Mouse (Mus musculus) forebrain, embryonic 16.5 days (tissue): Measurements from ENCODE around the gene Asb4. TPM values are rescaled to one million over a fixed set of nuclear protein-coding genes. Genes with fewer than 3 reads are reported as not detected.

Source experiments
- ATAC-seq: fragments of 200-750 bp; cut with Nextera tagmentation; 2 replicates; pipeline ENCODE4 v1.8.0; 2017; ENCODE audit warnings: mild to moderate bottlenecking, moderate library complexity
- H3K27ac ChIP-seq: fragments of 300-500 bp; sonication (generic); 2 replicates; pipeline ENCODE4 v1.5.1; 2014; ENCODE audit warnings: low read length, control low read depth
- H3K27me3 ChIP-seq: fragments of 300-500 bp; sonication (generic); replicated peaks from 2 replicates; pipeline ENCODE4 v1.6.1; 2014; ENCODE audit warnings: low read length; ENCODE audit not compliant: control insufficient read depth, insufficient read depth
- H3K36me3 ChIP-seq: fragments of 300-500 bp; sonication (generic); 2 replicates; pipeline ENCODE4 v1.6.1; 2014; ENCODE audit not compliant: control insufficient read depth, insufficient read depth
- H3K4me1 ChIP-seq: fragments of 300-500 bp; sonication (generic); replicated peaks from 2 replicates; pipeline ENCODE4 v1.6.1; 2014; ENCODE audit warnings: low read length; ENCODE audit not compliant: control insufficient read depth, insufficient read depth
- H3K4me2 ChIP-seq: fragments of 300-500 bp; sonication (generic); 2 replicates; pipeline ENCODE4 v1.6.1; 2014; ENCODE audit warnings: mild to moderate bottlenecking, low read length, control low read depth
- H3K4me3 ChIP-seq: fragments of 300-500 bp; sonication (generic); replicated peaks from 2 replicates; pipeline ENCODE4 v1.5.1; 2014; ENCODE audit warnings: mild to moderate bottlenecking, low read length, control low read depth
- H3K9ac ChIP-seq: fragments of 300-500 bp; sonication (generic); replicated peaks from 2 replicates; pipeline ENCODE4 v1.6.1; 2014; ENCODE audit warnings: low read depth, low read length, control low read depth
- H3K9me3 ChIP-seq: fragments of 300-500 bp; sonication (generic); 2 replicates; pipeline ENCODE4 v1.6.1; 2016; ENCODE audit warnings: low read length; ENCODE audit not compliant: control insufficient read depth
- WGBS: fragments of 180-500 bp; shearing (Covaris S2); extraction: QIAGEN DNeasy Blood & Tissue Kit; methylation state at CpG from one replicate; pipeline ENCODE4 v1.1.7; 2014; 5-methylcytosine and 5-hydroxymethylcytosine counted together
- polyA plus RNA-seq: library from polyadenylated mRNA; unstranded; fragments of >200 nt; fragmentation: Nextera tagmentation; extraction: Ambion mirVana; gene quantifications from 2 replicates; pipeline ENCODE4 v1.2.1, GENCODE M21; 2015

Asb4 gene
- polyA plus RNA-seq, 1 experiment from 2014 or later: 16.4 TPM

- Histone ChIP-seq H3K27ac (no peak overlapping the region), H3K9ac (no peak overlapping the region), H3K4me1 (peaks cover 10% of the 10 kb centered on the region; the same call in 1 of the 2 replicates), H3K36me3 (no peaks in the 10 kb centered on the region), H3K4me3 (no peak overlapping the region), H3K27me3 (no peaks in the 10 kb centered on the region), H3K4me2 (no peak overlapping the region), H3K9me3 (no peaks in the 10 kb centered on the region)
- WGBS: 72% methylated on average over 4 of the region's 4 CpGs
- no peak for ATAC-seq
These were observed 65.2 kb downstream of the Asb4 start for GRCm38 (mm10) chr6:5448396-5448795.

- Histone ChIP-seq H3K9me3 (no peaks in the 10 kb centered on the region), H3K4me1 (peaks cover 10% of the 10 kb centered on the region; the same call in 1 of the 2 replicates)
- WGBS: 97% methylated on average over 5 of the region's 5 CpGs
These were observed 66.7 kb downstream of the Asb4 start for GRCm38 (mm10) chr6:5449878-5450277.

GRCm38 (mm10) chr6:5455836-5456235 lies 72.7 kb downstream of the Asb4 start:
- no peak for ATAC-seq
- H3K27me3 ChIP-seq: no peaks in the 10 kb centered on the region
- H3K36me3 ChIP-seq: no peaks in the 10 kb centered on the region
- H3K4me3 ChIP-seq: no peak overlapping the region
- no peak overlapping the region for H3K4me2 ChIP-seq
- no peaks in the 10 kb centered on the region for H3K9me3 ChIP-seq
- no peak overlapping the region for H3K9ac ChIP-seq
- no peaks in the 10 kb centered on the region for H3K4me1 ChIP-seq
- no peak overlapping the region for H3K27ac ChIP-seq
- 82% methylated on average over 3 of the region's 3 CpGs for WGBS

More at GRCm38 (mm10) chr6:5449878-5450277, 66.7 kb downstream of the Asb4 start:
- Histone ChIP-seq H3K9ac (no peak overlapping the region), H3K4me2 (no peak overlapping the region), H3K36me3 (no peaks in the 10 kb centered on the region), H3K27ac (no peak overlapping the region), H3K27me3 (no peaks in the 10 kb centered on the region), H3K4me3 (no peak overlapping the region)
- no peak for ATAC-seq

- WGBS: 40% methylated on average over 10 of the region's 10 CpGs
- H3K36me3 ChIP-seq: no peaks in the 10 kb centered on the region
- no peaks in the 10 kb centered on the region for H3K27me3 ChIP-seq
- no peak overlapping the region for H3K4me2 ChIP-seq
- no peak overlapping the region for H3K4me3 ChIP-seq
- ATAC-seq: peak; percentile 86
- no peak overlapping the region for H3K27ac ChIP-seq
- no peaks in the 10 kb centered on the region for H3K4me1 ChIP-seq
- H3K9me3 ChIP-seq: no peaks in the 10 kb centered on the region
- no peak overlapping the region for H3K9ac ChIP-seq
These were observed 87.5 kb downstream of the Asb4 start for GRCm38 (mm10) chr6:5470480-5471318.

GRCm38 (mm10) chr6:5472692-5473091 lies 89.5 kb downstream of the Asb4 start:
- H3K4me1 ChIP-seq: no peaks in the 10 kb centered on the region
- no peak overlapping the region for H3K4me2 ChIP-seq
- H3K9me3 ChIP-seq: no peaks in the 10 kb centered on the region
- 94% methylated on average over 2 of the region's 2 CpGs for WGBS
- no peaks in the 10 kb centered on the region for H3K36me3 ChIP-seq
- ATAC-seq: no peak
- no peaks in the 10 kb centered on the region for H3K27me3 ChIP-seq
- H3K4me3 ChIP-seq: no peak overlapping the region
- no peak overlapping the region for H3K9ac ChIP-seq
- no peak overlapping the region for H3K27ac ChIP-seq

- 73% methylated on average over 1 of the region's 1 CpGs for WGBS
- H3K27ac ChIP-seq: no peak overlapping the region
- no peaks in the 10 kb centered on the region for H3K27me3 ChIP-seq
- H3K9ac ChIP-seq: no peak overlapping the region
- no peak overlapping the region for H3K4me3 ChIP-seq
- H3K4me2 ChIP-seq: no peak overlapping the region
- ATAC-seq: no peak
- H3K4me1 ChIP-seq: no peaks in the 10 kb centered on the region
- H3K9me3 ChIP-seq: no peaks in the 10 kb centered on the region
- no peaks in the 10 kb centered on the region for H3K36me3 ChIP-seq
These were observed 90.8 kb downstream of the Asb4 start for GRCm38 (mm10) chr6:5474021-5474420.

GRCm38 (mm10) chr6:5481066-5481465 lies 97.9 kb downstream of the Asb4 start:
- WGBS: 90% methylated on average over 2 of the region's 2 CpGs
- no peaks in the 10 kb centered on the region for H3K27me3 ChIP-seq
- H3K9ac ChIP-seq: no peak overlapping the region
- no peaks in the 10 kb centered on the region for H3K9me3 ChIP-seq
- H3K36me3 ChIP-seq: no peaks in the 10 kb centered on the region
- no peak overlapping the region for H3K4me3 ChIP-seq
- no peak for ATAC-seq
- H3K4me1 ChIP-seq: no peaks in the 10 kb centered on the region
- H3K4me2 ChIP-seq: no peak overlapping the region
- H3K27ac ChIP-seq: no peak overlapping the region

- H3K4me1 ChIP-seq: no peaks in the 10 kb centered on the region
- H3K27me3 ChIP-seq: no peaks in the 10 kb centered on the region
- H3K36me3 ChIP-seq: no peaks in the 10 kb centered on the region
- H3K9me3 ChIP-seq: no peaks in the 10 kb centered on the region
- H3K4me3 ChIP-seq: no peak overlapping the region
- ATAC-seq: no peak
- WGBS: 51% methylated on average over 3 of the region's 3 CpGs
- H3K4me2 ChIP-seq: no peak overlapping the region
- H3K27ac ChIP-seq: no peak overlapping the region
- no peak overlapping the region for H3K9ac ChIP-seq
These were observed 99.1 kb downstream of the Asb4 start for GRCm38 (mm10) chr6:5482270-5482783.
